Mouse (Mus musculus) MEL (cell line): ENCODE data around the gene Mrtfb. TPM values are rescaled to one million over a fixed set of nuclear protein-coding genes. Genes with fewer than 3 reads are reported as not detected.

ENCODE experiments used
- DNase-seq: peaks from one replicate; pipeline ENCODE4 v3.0.0; 2011; ENCODE audit warnings: low read depth, low spot score
- H3K27ac ChIP-seq: 2 replicates; pipeline ENCODE4 v1.5.1; 2012; ENCODE audit warnings: low read depth, mild to moderate bottlenecking, control low read depth, low read length, moderate library complexity; ENCODE audit not compliant: control insufficient read depth
- H3K27me3 ChIP-seq, 2 experiments: fragments of 150-350 bp in 1 of 2; sonication (generic) in 1 of 2; 2 replicates each; pipeline ENCODE4 v1.6.1; 2012; ENCODE audit warnings: low read length in 2 of 2, mild to moderate bottlenecking in 2 of 2, improper control_type of control experiment in 1 of 2, moderate library complexity in 1 of 2; ENCODE audit not compliant: insufficient read depth in 2 of 2, control insufficient read depth in 1 of 2
- H3K36me3 ChIP-seq, 2 experiments: 2 replicates each; pipeline ENCODE4 v1.6.1; 2012 to 2014; ENCODE audit warnings: low read length in 2 of 2, improper control_type of control experiment in 1 of 2, inconsistent platforms in 1 of 2, mild to moderate bottlenecking in 1 of 2; ENCODE audit not compliant: insufficient read depth in 2 of 2, control insufficient read depth in 1 of 2
- H3K4me1 ChIP-seq, 2 experiments: fragments of 150-350 bp in 1 of 2; sonication (generic) in 1 of 2; 2 replicates each; pipeline ENCODE4 v1.6.1; 2012; ENCODE audit warnings: low read length in 2 of 2, improper control_type of control experiment in 1 of 2, mild to moderate bottlenecking in 1 of 2; ENCODE audit not compliant: insufficient read depth in 2 of 2, control insufficient read depth in 1 of 2
- H3K4me3 ChIP-seq, 2 experiments: fragments of 150-350 bp in 1 of 2; sonication (generic) in 1 of 2; 2 replicates each; pipeline ENCODE4 v1.5.1; 2012; ENCODE audit warnings: low read depth in 2 of 2, low read length in 2 of 2, mild to moderate bottlenecking in 2 of 2, moderate library complexity in 2 of 2, control low read depth in 1 of 2, improper control_type of control experiment in 1 of 2; ENCODE audit not compliant: control insufficient read depth in 1 of 2, insufficient read depth in 1 of 2
- H3K79me2 ChIP-seq: 2 replicates; pipeline ENCODE4 v1.6.1; 2012; ENCODE audit warnings: mild to moderate bottlenecking, low read length, moderate library complexity; ENCODE audit not compliant: control insufficient read depth, poor library complexity, insufficient read depth
- H3K9ac ChIP-seq: 2 replicates; pipeline ENCODE4 v1.6.1; 2012; ENCODE audit warnings: low read depth, mild to moderate bottlenecking, control low read depth, low read length, moderate library complexity; ENCODE audit not compliant: control insufficient read depth, poor library complexity, severe bottlenecking
- H3K9me3 ChIP-seq: fragments of 150-350 bp; sonication (generic); replicated peaks from 2 replicates; pipeline ENCODE4 v1.6.1; 2012; ENCODE audit warnings: mild to moderate bottlenecking, low read length, improper control_type of control experiment, moderate library complexity; ENCODE audit not compliant: insufficient read depth
- BHLHE40 ChIP-seq: IDR thresholded peaks from 2 replicates; pipeline ENCODE4 v1.6.1; 2012; ENCODE audit warnings: low read depth, mild to moderate bottlenecking, inconsistent platforms, low read length, improper control_type of control experiment, borderline replicate concordance
- CHD1 ChIP-seq: IDR thresholded peaks from 2 replicates; pipeline ENCODE4 v1.6.1; 2012; ENCODE audit warnings: low read depth, mild to moderate bottlenecking, inconsistent platforms, low read length, improper control_type of control experiment
- CHD2 ChIP-seq: IDR thresholded peaks from 2 replicates; pipeline ENCODE4 v1.6.1; 2011; ENCODE audit warnings: low read length, improper control_type of control experiment
- CTCF ChIP-seq, 3 experiments: IDR thresholded peaks in 2 of 3; conservative IDR thresholded peaks in 1 of 3; 2 replicates each; pipeline ENCODE4 v1.5.1; 2011 to 2012; ENCODE audit warnings: low read length in 3 of 3, low read depth in 2 of 3, mild to moderate bottlenecking in 2 of 3, improper control_type of control experiment in 1 of 3, inconsistent platforms in 1 of 3, mixed read lengths in 1 of 3, moderate library complexity in 1 of 3; ENCODE audit not compliant: control insufficient read depth in 1 of 3, insufficient read depth in 1 of 3, poor library complexity in 1 of 3, severe bottlenecking in 1 of 3
- ELF1 ChIP-seq: IDR thresholded peaks from 2 replicates; pipeline ENCODE4 v1.6.1; 2014; ENCODE audit warnings: low read depth, mild to moderate bottlenecking, inconsistent platforms, low read length, improper control_type of control experiment, moderate library complexity
- EP300 ChIP-seq, 2 experiments: IDR thresholded peaks; 2 replicates each; pipeline ENCODE4 v1.6.1; 2011; ENCODE audit warnings: improper control_type of control experiment in 2 of 2, low read length in 2 of 2, low read depth in 1 of 2, mild to moderate bottlenecking in 1 of 2
- ETS1 ChIP-seq: IDR thresholded peaks from 2 replicates; pipeline ENCODE4 v1.6.1; 2012; ENCODE audit warnings: low read depth, mild to moderate bottlenecking, inconsistent platforms, low read length, improper control_type of control experiment, moderate library complexity
- MAFK ChIP-seq: IDR thresholded peaks from 2 replicates; pipeline ENCODE4 v1.6.1; 2011; ENCODE audit warnings: low read depth, mild to moderate bottlenecking, low read length, improper control_type of control experiment, borderline replicate concordance
- MAX ChIP-seq: IDR thresholded peaks from 2 replicates; pipeline ENCODE4 v1.6.1; 2011; ENCODE audit warnings: low read length, improper control_type of control experiment
- MEF2A ChIP-seq: IDR thresholded peaks from 2 replicates; pipeline ENCODE4 v1.6.1; 2014; ENCODE audit warnings: low read depth, mild to moderate bottlenecking, inconsistent platforms, low read length, improper control_type of control experiment; ENCODE audit not compliant: poor library complexity, insufficient replicate concordance, severe bottlenecking; ENCODE audit errors: extremely low read depth
- MXI1 ChIP-seq: IDR thresholded peaks from 2 replicates; pipeline ENCODE4 v1.6.1; 2011; ENCODE audit warnings: mild to moderate bottlenecking, low read depth, low read length, improper control_type of control experiment
- NELFE ChIP-seq: IDR thresholded peaks from 2 replicates; pipeline ENCODE4 v1.6.1; 2011; ENCODE audit warnings: low read depth, low read length, improper control_type of control experiment
- POLR2A ChIP-seq, 2 experiments: IDR thresholded peaks; 2 replicates each; pipeline ENCODE4 v1.6.1; 2011 to 2012; ENCODE audit warnings: low read length in 2 of 2, mild to moderate bottlenecking in 2 of 2, control low read depth in 1 of 2, improper control_type of control experiment in 1 of 2, low read depth in 1 of 2, moderate library complexity in 1 of 2; ENCODE audit not compliant: control insufficient read depth in 1 of 2, insufficient read depth in 1 of 2, poor library complexity in 1 of 2
- POLR2AphosphoS5 ChIP-seq: IDR thresholded peaks from 2 replicates; pipeline ENCODE4 v1.6.1; 2012; ENCODE audit warnings: low read depth, borderline replicate concordance, mild to moderate bottlenecking, inconsistent platforms, low read length, moderate library complexity, mixed read lengths
- RAD21 ChIP-seq: IDR thresholded peaks from 2 replicates; pipeline ENCODE4 v1.6.1; 2011; ENCODE audit warnings: mild to moderate bottlenecking, low read depth, low read length, improper control_type of control experiment
- RCOR1 ChIP-seq: IDR thresholded peaks from 2 replicates; pipeline ENCODE4 v1.6.1; 2012; ENCODE audit warnings: low read depth, mild to moderate bottlenecking, inconsistent platforms, low read length, improper control_type of control experiment
- SMC3 ChIP-seq: IDR thresholded peaks from 2 replicates; pipeline ENCODE4 v1.6.1; 2011; ENCODE audit warnings: low read depth, low read length, improper control_type of control experiment
- TAL1 ChIP-seq: IDR thresholded peaks from 2 replicates; pipeline ENCODE4 v1.6.1; 2012; ENCODE audit warnings: mild to moderate bottlenecking, inconsistent platforms, low read length, moderate library complexity, mixed read lengths
- TCF12 ChIP-seq: IDR thresholded peaks from 2 replicates; pipeline ENCODE4 v1.6.1; 2014; ENCODE audit warnings: low read depth, mild to moderate bottlenecking, inconsistent platforms, low read length, improper control_type of control experiment, moderate library complexity
- USF1 ChIP-seq: IDR thresholded peaks from 2 replicates; pipeline ENCODE4 v1.6.1; 2014; ENCODE audit warnings: low read depth, mild to moderate bottlenecking, inconsistent platforms, low read length, improper control_type of control experiment, moderate library complexity
- USF2 ChIP-seq, 2 experiments: IDR thresholded peaks; 2 replicates each; pipeline ENCODE4 v1.6.1; 2011 to 2012; ENCODE audit warnings: improper control_type of control experiment in 2 of 2, low read length in 2 of 2, borderline replicate concordance in 1 of 2, inconsistent platforms in 1 of 2, low read depth in 1 of 2, mild to moderate bottlenecking in 1 of 2; ENCODE audit not compliant: insufficient read depth in 1 of 2
- ZKSCAN1 ChIP-seq: IDR thresholded peaks from 2 replicates; pipeline ENCODE4 v1.6.1; 2012; ENCODE audit warnings: low read depth, mild to moderate bottlenecking, inconsistent platforms, low read length, improper control_type of control experiment, moderate library complexity
- polyA plus RNA-seq, 2 experiments: library from polyadenylated mRNA; stranded (reverse) in 1 of 2; unstranded in 1 of 2; fragments of >175 nt in 1 of 2; fragments of >200 nt in 1 of 2; gene quantifications; 2 replicates each; pipeline versions ENCODE4 v1.2.1 to v1.2.4; 2012; ENCODE audit warnings: low replicate concordance in 2 of 2, low read depth in 1 of 2; ENCODE audit not compliant: insufficient read length in 2 of 2, insufficient read depth in 1 of 2, missing spikeins in 1 of 2
- total RNA-seq: library from RNA; depleted of rRNA; stranded (reverse); fragments of 300-350 nt; gene quantifications from 2 replicates; pipeline ENCODE4 v1.2.3, GENCODE M21; 2012

The Mrtfb gene
- total and polyA plus RNA-seq, 3 experiments = 2.7 to 6.6 TPM; not detected in 1

GRCm38 (mm10) chr16:13367466-13367856, 111.2 kb downstream of the Mrtfb start:
- DNase-seq = no peak
- H3K4me3 ChIP-seq = no peak overlapping the region
- no peaks in the 10 kb centered on the region for H3K79me2 ChIP-seq
- H3K4me1 ChIP-seq = peaks cover 4 to 7% of the 10 kb centered on the region in 2 experiments
- H3K27ac ChIP-seq = no peak overlapping the region
- no peak overlapping the region for H3K9ac ChIP-seq
- no peaks in the 10 kb centered on the region for H3K9me3 ChIP-seq
- TF ChIP-seq SMC3 = no peak
- no peak for TF ChIP-seq CHD2
- no peak for TF ChIP-seq EP300 (IDR thresholded peaks at IDR 0.05; ENCODE audit: low read depth in 1 of 2, low read length in 2 of 2)
- TF ChIP-seq ETS1 = no peak
- no peak for TF ChIP-seq MEF2A
- TF ChIP-seq CTCF (IDR thresholded peaks at IDR 0.05 in 2 of 3, conservative IDR thresholded peaks at IDR 0.05 in 1 of 3; ENCODE audit: control insufficient read depth in 1 of 3, insufficient read depth in 1 of 3, low read depth in 2 of 3, low read length in 3 of 3, poor library complexity in 1 of 3, severe bottlenecking in 1 of 3) = no peak
- TF ChIP-seq ZKSCAN1 = no peak
- TF ChIP-seq USF1 = no peak
- no peak for TF ChIP-seq CHD1
- TF ChIP-seq MAFK = no peak
- TF ChIP-seq POLR2A (IDR thresholded peaks at IDR 0.05; ENCODE audit: control insufficient read depth in 1 of 2, insufficient read depth in 1 of 2, low read depth in 1 of 2, low read length in 2 of 2, poor library complexity in 1 of 2) = no peak
- TF ChIP-seq ELF1 = no peak
- no peak for TF ChIP-seq RCOR1
- no peak for TF ChIP-seq POLR2AphosphoS5
- TF ChIP-seq, all 39 proteins: peak for 0
- no peaks in the 10 kb centered on the region for H3K27me3 ChIP-seq
- H3K36me3 ChIP-seq = peaks cover 0 to 6% of the 10 kb centered on the region in 2 experiments; a peak in 2 of 4 replicates

GRCm38 (mm10) chr16:13368645-13369044, 112.4 kb downstream of the Mrtfb start:
- H3K27me3 ChIP-seq = no peaks in the 10 kb centered on the region

More at GRCm38 (mm10) chr16:13368645-13369044, 112.4 kb downstream of the Mrtfb start:
- Histone ChIP-seq H3K27ac (no peak overlapping the region), H3K36me3 (peaks cover 0 to 6% of the 10 kb centered on the region in 2 experiments; a peak in 2 of 4 replicates), H3K79me2 (no peaks in the 10 kb centered on the region), H3K9me3 (no peaks in the 10 kb centered on the region), H3K4me1 (peaks cover 4 to 7% of the 10 kb centered on the region in 2 experiments), H3K9ac (no peak overlapping the region), H3K4me3 (no peak overlapping the region)
- no peak for DNase-seq
- TF ChIP-seq MAX (no peak), MXI1 (no peak), MEF2A (no peak), USF2 (IDR thresholded peaks at IDR 0.05; ENCODE audit: borderline replicate concordance in 1 of 2, insufficient read depth in 1 of 2, low read depth in 1 of 2, low read length in 2 of 2) (no peak), BHLHE40 (no peak), TAL1 (no peak), RAD21 (no peak), CTCF (IDR thresholded peaks at IDR 0.05 in 2 of 3, conservative IDR thresholded peaks at IDR 0.05 in 1 of 3; ENCODE audit: control insufficient read depth in 1 of 3, insufficient read depth in 1 of 3, low read depth in 2 of 3, low read length in 3 of 3, poor library complexity in 1 of 3, severe bottlenecking in 1 of 3) (no peak), TCF12 (no peak), NELFE (no peak), EP300 (IDR thresholded peaks at IDR 0.05; ENCODE audit: low read depth in 1 of 2, low read length in 2 of 2) (no peak)
